Mouse (Mus musculus) midbrain, postnatal 0 days (tissue): Measurements from ENCODE around the gene Rras. TPM values are rescaled to one million over a fixed set of nuclear protein-coding genes. Genes with fewer than 3 reads are reported as not detected.

Experiments
- ATAC-seq: fragments of 200-750 bp; cut with Nextera tagmentation; 2 replicates; pipeline ENCODE4 v1.8.0; 2017; ENCODE audit warnings: moderate number of reproducible peaks, mild to moderate bottlenecking, moderate TSS enrichment, moderate library complexity; ENCODE audit not compliant: low FRiP score
- DNase-seq: peaks from one replicate; pipeline ENCODE4 v3.0.0-alpha.2; 2015; ENCODE audit warnings: low spot score
- H3K27ac ChIP-seq: fragments of 300-500 bp; sonication (generic); 2 replicates; pipeline ENCODE4 v1.5.1; 2014; ENCODE audit warnings: low read depth, mild to moderate bottlenecking, low read length, mixed read lengths
- H3K27me3 ChIP-seq: fragments of 300-500 bp; sonication (generic); 2 replicates; pipeline ENCODE4 v1.6.1; 2014; ENCODE audit warnings: low read length, control low read depth, mixed read lengths; ENCODE audit not compliant: insufficient read depth
- H3K36me3 ChIP-seq: fragments of 300-500 bp; sonication (generic); 2 replicates; pipeline ENCODE4 v1.6.1; 2014; ENCODE audit warnings: low read length, control low read depth, mixed read lengths; ENCODE audit not compliant: insufficient read depth
- H3K4me1 ChIP-seq: fragments of 300-500 bp; sonication (generic); 2 replicates; pipeline ENCODE4 v1.6.1; 2014; ENCODE audit warnings: mild to moderate bottlenecking, control low read depth, antibody characterized with exemption, low read length, mixed read lengths; ENCODE audit not compliant: insufficient read depth
- H3K4me2 ChIP-seq: fragments of 300-500 bp; sonication (generic); 2 replicates; pipeline ENCODE4 v1.6.1; 2014; ENCODE audit warnings: low read depth, mild to moderate bottlenecking, low read length, mixed read lengths; ENCODE audit not compliant: poor library complexity, severe bottlenecking
- H3K4me3 ChIP-seq: fragments of 300-500 bp; sonication (generic); 2 replicates; pipeline ENCODE4 v1.5.1; 2014; ENCODE audit warnings: low read depth, mild to moderate bottlenecking, low read length, moderate library complexity
- H3K9ac ChIP-seq: fragments of 300-500 bp; sonication (generic); replicated peaks from 2 replicates; pipeline ENCODE4 v1.6.1; 2014; ENCODE audit warnings: mild to moderate bottlenecking, low read length, moderate library complexity, mixed read lengths; ENCODE audit not compliant: poor library complexity, severe bottlenecking
- H3K9me3 ChIP-seq: fragments of 300-500 bp; sonication (generic); 2 replicates; pipeline ENCODE4 v1.6.1; 2016; ENCODE audit warnings: low read length, control low read depth
- CTCF ChIP-seq: IDR thresholded peaks from 2 replicates; pipeline ENCODE4 v1.5.1; 2016; ENCODE audit warnings: antibody characterized with exemption, mild to moderate bottlenecking
- WGBS: fragments of 180-500 bp; shearing (Covaris S2); extraction: QIAGEN DNeasy Blood & Tissue Kit; methylation state at CpG from one replicate; pipeline ENCODE4 v1.1.7; 2014; 5-methylcytosine and 5-hydroxymethylcytosine counted together
- polyA plus RNA-seq: library from polyadenylated mRNA; unstranded; fragments of >200 nt; fragmentation: Nextera tagmentation; extraction: Ambion mirVana; gene quantifications from 2 replicates; pipeline ENCODE4 v1.2.1, GENCODE M21; 2015
- total RNA-seq: library from RNA; depleted of rRNA; stranded (reverse); fragments of >200 nt; gene quantifications from 2 replicates; pipeline ENCODE4 v1.2.3, GENCODE M21; 2014

The Rras gene
- total and polyA plus RNA-seq, 2 experiments from 2014 or later, result 7.9 to 14.0 TPM

DNA sequence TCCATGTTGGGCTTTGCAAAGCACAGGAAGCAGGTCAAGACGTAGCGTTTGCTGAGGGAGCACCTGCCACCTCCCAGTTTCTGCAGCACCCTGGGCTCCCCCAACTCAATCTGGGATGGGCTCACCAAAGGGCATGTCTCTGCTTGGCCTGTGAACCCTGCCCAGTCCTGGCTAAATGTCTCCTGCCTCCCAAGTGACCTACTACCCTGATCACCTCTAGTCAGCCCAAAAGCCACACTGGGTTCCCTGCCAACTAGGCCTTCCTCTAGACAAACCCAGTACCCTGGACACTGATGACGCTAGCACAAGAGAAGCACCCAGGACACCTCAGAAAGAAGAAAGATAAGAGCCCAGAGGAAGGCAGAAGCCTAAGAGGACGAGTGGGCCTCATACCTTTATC, 4.9 kb upstream of the Rras start:
- no peak overlapping the region for H3K9ac ChIP-seq
- H3K9me3 ChIP-seq, result no peaks in the 10 kb centered on the region
- no peak for TF ChIP-seq CTCF
- no peaks in the 10 kb centered on the region for H3K27me3 ChIP-seq
- DNase-seq (no peak), ATAC-seq (no peak)
- H3K4me3 ChIP-seq, result no peak overlapping the region
- H3K36me3 ChIP-seq, result peaks cover 46% of the 10 kb centered on the region
- H3K4me2 ChIP-seq, result no peak overlapping the region
- H3K27ac ChIP-seq, result no peak overlapping the region
- peaks cover 10% of the 10 kb centered on the region; the same call in 1 of the 2 replicates for H3K4me1 ChIP-seq
- WGBS, result 89% methylated on average over 4 of the region's 4 CpGs

DNA sequence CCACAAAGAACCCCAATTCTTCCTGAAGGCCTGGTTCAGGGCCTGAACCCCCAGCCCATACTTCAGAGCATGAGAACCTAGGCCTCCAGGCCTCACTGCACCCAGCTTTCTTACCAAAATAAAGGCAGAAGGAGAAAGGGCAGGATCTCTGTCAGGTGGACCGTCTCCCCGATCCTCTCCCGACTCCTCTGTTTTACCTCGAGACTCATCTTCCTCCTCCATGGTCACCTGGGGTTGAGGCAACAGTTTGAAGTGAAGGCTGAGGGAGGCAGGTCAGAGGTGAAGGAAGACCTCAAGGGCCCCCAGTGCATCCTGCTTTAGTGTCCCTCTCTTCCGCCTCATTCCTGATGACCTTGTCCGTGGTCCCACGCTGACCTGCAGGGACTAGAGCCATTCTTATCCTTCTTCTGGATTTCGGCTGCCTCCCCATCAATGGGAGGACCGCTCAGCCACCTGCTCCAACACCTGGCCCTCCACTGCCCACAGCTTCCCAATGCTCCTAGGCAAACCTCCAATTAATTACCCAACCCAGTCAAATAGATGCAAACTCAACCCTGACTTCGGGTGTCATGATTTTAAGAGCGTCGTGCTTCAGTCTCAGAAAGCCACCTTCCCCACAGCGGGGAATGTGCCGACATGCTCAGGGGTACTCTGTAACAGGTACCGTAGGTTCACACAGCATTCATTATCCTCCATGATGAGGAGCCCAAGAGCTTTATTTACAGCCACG, 4.2 kb upstream of the Rras start:
- WGBS, result 94% methylated on average over 16 of the region's 16 CpGs
- DNase-seq (no peak), ATAC-seq (no peak)
- Histone ChIP-seq H3K9ac (no peak overlapping the region), H3K4me2 (no peak overlapping the region), H3K36me3 (peaks cover 39% of the 10 kb centered on the region), H3K9me3 (no peaks in the 10 kb centered on the region), H3K27ac (no peak overlapping the region), H3K27me3 (no peaks in the 10 kb centered on the region), H3K4me1 (peaks cover 10% of the 10 kb centered on the region; the same call in 1 of the 2 replicates), H3K4me3 (no peak overlapping the region)
- no peak for TF ChIP-seq CTCF

DNA sequence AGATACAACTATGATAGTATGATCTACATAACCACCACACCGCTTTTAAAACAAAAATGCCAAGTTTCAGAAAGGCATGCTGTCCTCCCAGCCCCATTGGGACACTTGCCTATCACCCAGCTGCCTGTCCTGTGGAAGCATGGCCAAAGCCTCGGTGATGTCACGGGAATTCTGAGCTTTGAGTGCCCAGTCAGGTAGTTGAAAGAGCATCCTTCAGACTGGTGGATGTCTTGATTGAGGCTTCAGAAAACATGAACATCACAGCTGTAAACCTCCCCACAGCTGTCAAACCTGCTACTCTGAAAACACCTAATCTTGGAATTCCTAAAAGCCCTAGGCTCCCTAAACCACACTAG, 3.7 kb upstream of the Rras start:
- H3K4me3 ChIP-seq, result no peak overlapping the region
- peaks cover 10% of the 10 kb centered on the region; the same call in 1 of the 2 replicates for H3K4me1 ChIP-seq
- no peaks in the 10 kb centered on the region for H3K9me3 ChIP-seq
- H3K27me3 ChIP-seq, result no peaks in the 10 kb centered on the region
- WGBS, result 92% methylated on average over 3 of the region's 3 CpGs
- peaks cover 34% of the 10 kb centered on the region for H3K36me3 ChIP-seq
- DNase-seq (no peak), ATAC-seq (no peak)
- H3K27ac ChIP-seq, result no peak overlapping the region
- no peak for TF ChIP-seq CTCF
- no peak overlapping the region for H3K9ac ChIP-seq
- H3K4me2 ChIP-seq, result no peak overlapping the region

- H3K27me3 ChIP-seq, result no peaks in the 10 kb centered on the region
- no peak for ATAC-seq
- no peak for DNase-seq
- peaks cover 10% of the 10 kb centered on the region; the same call in 1 of the 2 replicates for H3K4me1 ChIP-seq
- TF ChIP-seq CTCF, result no peak
- H3K4me3 ChIP-seq, result peak overlapping the region; percentile 84
- H3K36me3 ChIP-seq, result peaks cover 24% of the 10 kb centered on the region
- H3K4me2 ChIP-seq, result peak overlapping the region; percentile 66
- H3K9ac ChIP-seq, result peak overlapping the region; percentile 96
- WGBS, result 3% methylated on average over 12 of the region's 20 CpGs
- no peaks in the 10 kb centered on the region for H3K9me3 ChIP-seq
- H3K27ac ChIP-seq, result peak overlapping the region; percentile 80
Measured at GRCm38 (mm10) chr7:45015344-45015956, 2.3 kb upstream of the Rras start.

GRCm38 (mm10) chr7:45015957-45016612, 1.7 kb upstream of the Rras start, which contains the start of gene Scaf1:
TSS of gene Scaf1 (minus strand) at chr7:45016363.
- TF ChIP-seq CTCF, result no peak
- H3K4me3 ChIP-seq, result peak within 1 kb of the TSS; percentile 84
- no peaks in the 10 kb centered on the region for H3K27me3 ChIP-seq
- 1% methylated on average over 66 of the region's 69 CpGs for WGBS
- no peaks in the 10 kb centered on the region for H3K9me3 ChIP-seq
- DNase-seq (peak; percentile 100), ATAC-seq (peak; percentile 96)
- H3K4me1 ChIP-seq, result peaks cover 10% of the 10 kb centered on the region; the same call in 1 of the 2 replicates
- H3K36me3 ChIP-seq, result peaks cover 23% of the 10 kb centered on the region
- H3K4me2 ChIP-seq, result peak within 1 kb of the TSS; percentile 93
- H3K9ac ChIP-seq, result peak within 1 kb of the TSS; percentile 96
- H3K27ac ChIP-seq, result peak within 1 kb of the TSS; percentile 80
